ENCODE assay signal across 9 mouse cellular contexts in genomic region chr6:97353371-97353770, GRCm38 (mm10).
DNase-seq lines count a peak whose midpoint lies in the region; ATAC-seq and TF ChIP-seq lines count a peak whose summit lies in the region.
"Had no signal": no experiment of that assay in that cellular context is flagged by ENCODE, and none has a peak within 500 bp of the region (broad histone marks: within the 10 kb centered on the region; RNA-seq: fewer than 3 reads in every experiment).

No protein-coding gene starts in this region.

- no peaks in the 10 kb centered on the region for H3K36me3 ChIP-seq in heart, embryonic 11.5 days (ENCODE audit: control insufficient read depth, insufficient read depth, low read length)
- H3K36me3 ChIP-seq in lung, embryonic 16.5 days (ENCODE audit: control insufficient read depth, insufficient read depth, low read length): no peaks in the 10 kb centered on the region
- no peaks in the 10 kb centered on the region for H3K36me3 ChIP-seq in intestine, postnatal 0 days (ENCODE audit: control insufficient read depth, insufficient read depth)
- no peaks in the 10 kb centered on the region for H3K36me3 ChIP-seq in midbrain, embryonic 14.5 days (ENCODE audit: control insufficient read depth, insufficient read depth, low read length)

- TF ChIP-seq CTCF in intestine, postnatal 0 days (IDR thresholded peaks at IDR 0.05; ENCODE audit: low read depth): no peak

- H3K9ac ChIP-seq in heart, embryonic 11.5 days (ENCODE audit: low read depth, low read length): peak overlapping the region; percentile 64
- no peak overlapping the region for H3K9ac ChIP-seq in lung, embryonic 16.5 days (ENCODE audit: low read length)
- no peak overlapping the region for H3K9ac ChIP-seq in intestine, postnatal 0 days (ENCODE audit: low read depth, low read length)
- no peak overlapping the region for H3K9ac ChIP-seq in midbrain, embryonic 14.5 days (replicated peaks; ENCODE audit: low read length)

- no peak for ATAC-seq in heart, embryonic 11.5 days (replicated peaks; ENCODE audit: insufficient number of reproducible peaks, low FRiP score, low TSS enrichment)
- no peak for ATAC-seq in lung, embryonic 16.5 days (ENCODE audit: low read depth)
- no peak for ATAC-seq in intestine, postnatal 0 days
- ATAC-seq in midbrain, embryonic 14.5 days (ENCODE audit: low FRiP score, low TSS enrichment): no peak

- H3K27me3 ChIP-seq in heart, embryonic 11.5 days (ENCODE audit: control insufficient read depth, insufficient read depth, low read length): no peaks in the 10 kb centered on the region
- H3K27me3 ChIP-seq in lung, embryonic 16.5 days (ENCODE audit: control insufficient read depth, insufficient read depth, low read depth, low read length): no peaks in the 10 kb centered on the region
- H3K27me3 ChIP-seq in intestine, postnatal 0 days (replicated peaks; ENCODE audit: control insufficient read depth, insufficient read depth, low read length): no peaks in the 10 kb centered on the region
- H3K27me3 ChIP-seq in midbrain, embryonic 14.5 days (ENCODE audit: control insufficient read depth, insufficient read depth, low read length): no peaks in the 10 kb centered on the region

- no peaks in the 10 kb centered on the region for H3K9me3 ChIP-seq in heart, embryonic 11.5 days (replicated peaks; ENCODE audit: control insufficient read depth, low read length)
- H3K9me3 ChIP-seq in lung, embryonic 16.5 days (ENCODE audit: control insufficient read depth, low read length): no peaks in the 10 kb centered on the region
- H3K9me3 ChIP-seq in intestine, postnatal 0 days (ENCODE audit: control insufficient read depth): no peaks in the 10 kb centered on the region
- H3K9me3 ChIP-seq in midbrain, embryonic 14.5 days (ENCODE audit: control insufficient read depth, low read length): no peaks in the 10 kb centered on the region

- DNase-seq in heart, adult 8-10 months (ENCODE audit: low spot score): no peak
- no peak for DNase-seq in lung, postnatal 25 days (ENCODE audit: low spot score)
- no peak for DNase-seq in midbrain, embryonic 14.5 days
- no peak for DNase-seq in left cerebral cortex, postnatal 36 days (ENCODE audit: low spot score in 2 of 2)
- DNase-seq in layer of hippocampus, adult 11-12 months (ENCODE audit: low spot score): no peak
- DNase-seq: kidney, adult 18-20 months had no signal

- WGBS in heart, embryonic 11.5 days (ENCODE audit: insufficient replicate concordance): 16% methylated on average over 6 of the region's 6 CpGs
- 28% methylated on average over 6 of the region's 6 CpGs for WGBS in lung, embryonic 16.5 days
- WGBS in intestine, postnatal 0 days: 24% methylated on average over 6 of the region's 6 CpGs
- 36% methylated on average over 6 of the region's 6 CpGs for WGBS in midbrain, embryonic 14.5 days

- H3K4me3 ChIP-seq in heart, embryonic 11.5 days (ENCODE audit: low read depth, low read length): peak overlapping the region; percentile 47
- H3K4me3 ChIP-seq in lung, embryonic 16.5 days (ENCODE audit: low read length): peak overlapping the region; percentile 37
- H3K4me3 ChIP-seq in intestine, postnatal 0 days (ENCODE audit: low read depth, low read length): peak overlapping the region; percentile 37
- H3K4me3 ChIP-seq in midbrain, embryonic 14.5 days (replicated peaks; ENCODE audit: low read depth, low read length): no peak overlapping the region

- peaks cover 63% of the 10 kb centered on the region for H3K4me1 ChIP-seq in heart, embryonic 11.5 days (ENCODE audit: control insufficient read depth, insufficient read depth, low read length)
- peaks cover 19% of the 10 kb centered on the region for H3K4me1 ChIP-seq in lung, embryonic 16.5 days (replicated peaks; ENCODE audit: control insufficient read depth, insufficient read depth, low read length)
- H3K4me1 ChIP-seq in intestine, postnatal 0 days (replicated peaks; ENCODE audit: control insufficient read depth, insufficient read depth, low read length): 0 out of 2 replicates have a peak, but pooled peaks cover 8% of the 10 kb centered on the region
- peaks cover 19% of the 10 kb centered on the region for H3K4me1 ChIP-seq in midbrain, embryonic 14.5 days (ENCODE audit: control insufficient read depth, insufficient read depth, low read length)

- peak overlapping the region; percentile 69 for H3K4me2 ChIP-seq in heart, embryonic 11.5 days
- H3K4me2 ChIP-seq in lung, embryonic 16.5 days (ENCODE audit: low read depth, low read length): peak overlapping the region; percentile 44; the same call in 1 of the 2 replicates
- H3K4me2 ChIP-seq in intestine, postnatal 0 days (replicated peaks; ENCODE audit: low read depth): peak overlapping the region; percentile 59
- peak overlapping the region; percentile 35; the same call in 1 of the 2 replicates for H3K4me2 ChIP-seq in midbrain, embryonic 14.5 days (ENCODE audit: low read length)

- H3K27ac ChIP-seq in heart, embryonic 11.5 days (ENCODE audit: low read depth, low read length): peak overlapping the region; percentile 65
- H3K27ac ChIP-seq in lung, embryonic 16.5 days (ENCODE audit: low read length): no peak overlapping the region
- H3K27ac ChIP-seq in intestine, postnatal 0 days (ENCODE audit: low read depth, low read length): 0 out of 2 replicates have a peak overlapping the region, but pooled peaks have one; percentile 41
- H3K27ac ChIP-seq in midbrain, embryonic 14.5 days (replicated peaks; ENCODE audit: low read depth, low read length): no peak overlapping the region

- intact Hi-C loops in left cerebral cortex, postnatal 36 days (cut with DNase I): no loop called here

Comparison
In these comparisons a context has a peak if more than half of its experiments do, and no peak if none do; other contexts are left out.
1. H3K27ac ChIP-seq: peak in heart, embryonic 11.5 days (single experiment) and intestine, postnatal 0 days (single experiment); none in lung, embryonic 16.5 days (single experiment) and midbrain, embryonic 14.5 days (single experiment).
2. Peak in every context shown above with its lines, with median percentiles within 50 percentile points of each other: H3K4me2 ChIP-seq.